Mouse (Mus musculus) lung, adult 2 months (tissue): ENCODE results near the gene Ssxb3. TPM values are rescaled to one million over a fixed set of nuclear protein-coding genes. Genes with fewer than 3 reads are reported as not detected.
"Not testable (repeated sequence)": the region's sequence is repeated elsewhere in the genome, so short reads cannot be mapped to it uniquely, and the experiment has no call there.

Source experiments
- DNase-seq: peaks from one replicate; pipeline ENCODE4 v3.0.0; 2022
- H3K4me1 ChIP-seq: fragments of 200-500 bp; 2 replicates; pipeline ENCODE4 v1.6.1; 2011; ENCODE audit warnings: low read length; ENCODE audit not compliant: control insufficient read depth, insufficient read depth
- H3K4me3 ChIP-seq: fragments of 200-500 bp; replicated peaks from 2 replicates; pipeline ENCODE3; 2011; ENCODE audit warnings: low read depth, mild to moderate bottlenecking, control low read depth, low read length; ENCODE audit errors: extremely low read depth
- WGBS: fragments of 180-500 bp; shearing (Covaris S2); methylation state at CpG from one replicate; pipeline ENCODE4 v1.1.7; 2018; 5-methylcytosine and 5-hydroxymethylcytosine counted together
- polyA plus RNA-seq: library from polyadenylated mRNA; depleted of rRNA; stranded (reverse); fragments of >200 nt; gene quantifications from 2 replicates; pipeline ENCODE4 v1.2.3, GENCODE M21; 2012; rRNA removed

The Ssxb3 gene
- not detected in 2 replicates for polyA plus RNA-seq

GRCm38 (mm10) chrX:8591716-8592115 is at the start of gene Ssxb3:
Ssxb3 (minus strand) TSS chrX:8591816.
- not testable (repeated sequence) for H3K4me1 ChIP-seq, H3K4me3 ChIP-seq, DNase-seq
- 23% methylated on average over 1 of the region's 1 CpGs for WGBS

GRCm38 (mm10) chrX:8548155-8548554 is 43.5 kb downstream of the Ssxb3 start, which contains the start of gene Ssxb6:
Ssxb6 (minus strand) TSS chrX:8548255.
- WGBS = 49% methylated on average over 4 of the region's 4 CpGs
- not testable (repeated sequence) for DNase-seq, H3K4me3 ChIP-seq, H3K4me1 ChIP-seq

Other genes starting within 250 kb of the Ssxb3 start
- not detected in 2 replicates for gene Ssxb9, start 224.8 kb downstream of the Ssxb3 start, polyA plus RNA-seq
- gene Ssxb1, start 178.5 kb downstream of the Ssxb3 start, polyA plus RNA-seq = not detected in 2 replicates
- gene Ssxb2, start 130.1 kb downstream of the Ssxb3 start, polyA plus RNA-seq = not detected in 2 replicates
- gene Gm14459, start 66.9 kb downstream of the Ssxb3 start, polyA plus RNA-seq = not detected in 2 replicates
- not detected in 2 replicates for gene Ssxb6, start 43.6 kb downstream of the Ssxb3 start, polyA plus RNA-seq
- gene Ssxb8, start 99.0 kb upstream of the Ssxb3 start, polyA plus RNA-seq = not detected in 2 replicates
- gene Ssx9, start 156.6 kb upstream of the Ssxb3 start, polyA plus RNA-seq = not detected in 2 replicates
- gene Ssxb5, start 211.9 kb upstream of the Ssxb3 start, polyA plus RNA-seq = not detected in 2 replicates